Mouse (Mus musculus): ENCODE measurements at regions not wholly inside any gene's neighbourhood (a gene's known extent, or its start where the extent isn't known, plus 50 kb on each side); places are given as distances from the start of the nearest gene placed in this dataset.
"Not testable (repeated sequence)": the region's sequence is repeated elsewhere in the genome, so short reads cannot be mapped to it uniquely, and the experiment has no call there.

GRCm38 (mm10) chr16:30190935-30191514 is 76.3 kb downstream of the Cpn2 start:
- no peaks in the 10 kb centered on the region for H3K36me3 ChIP-seq (ENCODE audit: control insufficient read depth, insufficient read depth, low read length, poor library complexity, severe bottlenecking)
- no peak overlapping the region for H3K9ac ChIP-seq (ENCODE audit: low read depth, poor library complexity, severe bottlenecking)
- H3K4me3 ChIP-seq (ENCODE audit: low read depth, low read length) = no peak overlapping the region
- TF ChIP-seq EP300 (IDR thresholded peaks at IDR 0.05; ENCODE audit: insufficient read depth, low read depth, low read length) (no peak), CTCF (IDR thresholded peaks at IDR 0.05; ENCODE audit: low read depth, low read length) (no peak)
- H3K27me3 ChIP-seq (ENCODE audit: control insufficient read depth, insufficient read depth, low read length, poor library complexity, severe bottlenecking) = no peaks in the 10 kb centered on the region
- H3K27ac ChIP-seq (ENCODE audit: insufficient read depth, low read length) = no peak overlapping the region
- H3K9me3 ChIP-seq (replicated peaks; ENCODE audit: control insufficient read depth, insufficient read depth, low read length, poor library complexity, severe bottlenecking) = no peaks in the 10 kb centered on the region
- peaks cover 2% of the 10 kb centered on the region for H3K4me1 ChIP-seq (ENCODE audit: control insufficient read depth, insufficient read depth, low read length)

- Histone ChIP-seq H3K36me3 (ENCODE audit: control insufficient read depth, insufficient read depth, low read length, poor library complexity, severe bottlenecking) (no peaks in the 10 kb centered on the region), H3K9ac (ENCODE audit: low read depth, poor library complexity, severe bottlenecking) (no peak overlapping the region), H3K27ac (ENCODE audit: insufficient read depth, low read length) (no peak overlapping the region), H3K9me3 (replicated peaks; ENCODE audit: control insufficient read depth, insufficient read depth, low read length, poor library complexity, severe bottlenecking) (no peaks in the 10 kb centered on the region), H3K4me3 (ENCODE audit: low read depth, low read length) (no peak overlapping the region), H3K4me1 (ENCODE audit: control insufficient read depth, insufficient read depth, low read length) (no peaks in the 10 kb centered on the region), H3K27me3 (ENCODE audit: control insufficient read depth, insufficient read depth, low read length, poor library complexity, severe bottlenecking) (no peaks in the 10 kb centered on the region)
- no peak for TF ChIP-seq POLR2A (IDR thresholded peaks at IDR 0.05; ENCODE audit: insufficient read depth, low read length)
- no peak for TF ChIP-seq EP300 (IDR thresholded peaks at IDR 0.05; ENCODE audit: insufficient read depth, low read depth, low read length)
- no peak for TF ChIP-seq CTCF (IDR thresholded peaks at IDR 0.05; ENCODE audit: low read depth, low read length)
These were observed 73.7 kb downstream of the Cpn2 start for GRCm38 (mm10) chr16:30193294-30194261.

- Histone ChIP-seq H3K36me3 (ENCODE audit: control insufficient read depth, insufficient read depth, low read length, poor library complexity, severe bottlenecking) (no peaks in the 10 kb centered on the region), H3K4me3 (ENCODE audit: low read depth, low read length) (no peak overlapping the region), H3K27me3 (ENCODE audit: control insufficient read depth, insufficient read depth, low read length, poor library complexity, severe bottlenecking) (no peaks in the 10 kb centered on the region), H3K4me1 (ENCODE audit: control insufficient read depth, insufficient read depth, low read length) (no peaks in the 10 kb centered on the region), H3K27ac (ENCODE audit: insufficient read depth, low read length) (no peak overlapping the region), H3K9me3 (replicated peaks; ENCODE audit: control insufficient read depth, insufficient read depth, low read length, poor library complexity, severe bottlenecking) (no peaks in the 10 kb centered on the region), H3K9ac (ENCODE audit: low read depth, poor library complexity, severe bottlenecking) (no peak overlapping the region)
- TF ChIP-seq POLR2A (IDR thresholded peaks at IDR 0.05; ENCODE audit: insufficient read depth, low read length) = no peak
- TF ChIP-seq EP300 (IDR thresholded peaks at IDR 0.05; ENCODE audit: insufficient read depth, low read depth, low read length) = no peak
- TF ChIP-seq CTCF (IDR thresholded peaks at IDR 0.05; ENCODE audit: low read depth, low read length) = no peak
These were observed 72.5 kb downstream of the Cpn2 start for GRCm38 (mm10) chr16:30194836-30195235.

- not testable (repeated sequence) for H3K4me3 ChIP-seq (ENCODE audit: low read depth, low read length); H3K4me1 ChIP-seq (ENCODE audit: control insufficient read depth, insufficient read depth, low read length); H3K9me3 ChIP-seq (replicated peaks; ENCODE audit: control insufficient read depth, insufficient read depth, low read length, poor library complexity, severe bottlenecking); H3K27ac ChIP-seq (ENCODE audit: insufficient read depth, low read length); H3K27me3 ChIP-seq (ENCODE audit: control insufficient read depth, insufficient read depth, low read length, poor library complexity, severe bottlenecking); H3K36me3 ChIP-seq (ENCODE audit: control insufficient read depth, insufficient read depth, low read length, poor library complexity, severe bottlenecking); H3K9ac ChIP-seq (ENCODE audit: low read depth, poor library complexity, severe bottlenecking)
These were observed 71.4 kb downstream of the Cpn2 start for GRCm38 (mm10) chr16:30195859-30196258.

- Histone ChIP-seq H3K9ac (ENCODE audit: low read depth, poor library complexity, severe bottlenecking) (no peak overlapping the region), H3K27ac (ENCODE audit: insufficient read depth, low read length) (no peak overlapping the region), H3K27me3 (ENCODE audit: control insufficient read depth, insufficient read depth, low read length, poor library complexity, severe bottlenecking) (no peaks in the 10 kb centered on the region), H3K4me3 (ENCODE audit: low read depth, low read length) (no peak overlapping the region), H3K4me1 (ENCODE audit: control insufficient read depth, insufficient read depth, low read length) (no peaks in the 10 kb centered on the region), H3K36me3 (ENCODE audit: control insufficient read depth, insufficient read depth, low read length, poor library complexity, severe bottlenecking) (no peaks in the 10 kb centered on the region), H3K9me3 (replicated peaks; ENCODE audit: control insufficient read depth, insufficient read depth, low read length, poor library complexity, severe bottlenecking) (no peaks in the 10 kb centered on the region)
- no peak for TF ChIP-seq EP300 (IDR thresholded peaks at IDR 0.05; ENCODE audit: insufficient read depth, low read depth, low read length)
- TF ChIP-seq POLR2A (IDR thresholded peaks at IDR 0.05; ENCODE audit: insufficient read depth, low read length) = no peak
- no peak for TF ChIP-seq CTCF (IDR thresholded peaks at IDR 0.05; ENCODE audit: low read depth, low read length)
These were observed 69.9 kb downstream of the Cpn2 start for GRCm38 (mm10) chr16:30197351-30197750.

- Histone ChIP-seq H3K36me3 (ENCODE audit: control insufficient read depth, insufficient read depth, low read length, poor library complexity, severe bottlenecking) (no peaks in the 10 kb centered on the region), H3K9ac (ENCODE audit: low read depth, poor library complexity, severe bottlenecking) (no peak overlapping the region), H3K9me3 (replicated peaks; ENCODE audit: control insufficient read depth, insufficient read depth, low read length, poor library complexity, severe bottlenecking) (no peaks in the 10 kb centered on the region), H3K27ac (ENCODE audit: insufficient read depth, low read length) (no peak overlapping the region), H3K4me1 (ENCODE audit: control insufficient read depth, insufficient read depth, low read length) (peaks cover 7% of the 10 kb centered on the region), H3K4me3 (ENCODE audit: low read depth, low read length) (no peak overlapping the region), H3K27me3 (ENCODE audit: control insufficient read depth, insufficient read depth, low read length, poor library complexity, severe bottlenecking) (no peaks in the 10 kb centered on the region)
- TF ChIP-seq EP300 (IDR thresholded peaks at IDR 0.05; ENCODE audit: insufficient read depth, low read depth, low read length) (no peak), CTCF (IDR thresholded peaks at IDR 0.05; ENCODE audit: low read depth, low read length) (no peak), POLR2A (IDR thresholded peaks at IDR 0.05; ENCODE audit: insufficient read depth, low read length) (no peak)
These were observed 67.5 kb downstream of the Cpn2 start for GRCm38 (mm10) chr16:30199836-30200235.
